Mouse (Mus musculus) embryonic facial prominence, embryonic 11.5 days (tissue): Measurements from ENCODE around the gene Tmem106c. TPM values are rescaled to one million over a fixed set of nuclear protein-coding genes. Genes with fewer than 3 reads are reported as not detected.

Experiments used
- ATAC-seq: fragments of 200-750 bp; cut with Nextera tagmentation; replicated peaks from 2 replicates; pipeline ENCODE4 v1.8.0; 2017; ENCODE audit warnings: low read depth; ENCODE audit not compliant: insufficient number of reproducible peaks, low FRiP score, low TSS enrichment
- DNase-seq: peaks from one replicate; pipeline ENCODE4 v3.0.0-alpha.2; 2015; ENCODE audit warnings: low spot score
- H3K27ac ChIP-seq: fragments of 300-500 bp; sonication (generic); replicated peaks from 2 replicates; pipeline ENCODE4 v1.5.1; 2014; ENCODE audit warnings: mild to moderate bottlenecking, low read depth, low read length, control low read depth
- H3K27me3 ChIP-seq: fragments of 300-500 bp; sonication (generic); 2 replicates; pipeline ENCODE4 v1.6.1; 2014; ENCODE audit warnings: mild to moderate bottlenecking, low read length, moderate library complexity, mixed read lengths; ENCODE audit not compliant: control insufficient read depth, insufficient read depth
- H3K36me3 ChIP-seq: fragments of 300-500 bp; sonication (generic); replicated peaks from 2 replicates; pipeline ENCODE4 v1.6.1; 2014; ENCODE audit warnings: low read depth, mild to moderate bottlenecking, low read length, moderate library complexity, mixed read lengths; ENCODE audit not compliant: control insufficient read depth, insufficient read depth
- H3K4me1 ChIP-seq: fragments of 300-500 bp; sonication (generic); 2 replicates; pipeline ENCODE4 v1.6.1; 2014; ENCODE audit warnings: low read length, mixed read lengths; ENCODE audit not compliant: control insufficient read depth, insufficient read depth
- H3K4me2 ChIP-seq: fragments of 300-500 bp; sonication (generic); 2 replicates; pipeline ENCODE4 v1.6.1; 2014; ENCODE audit warnings: low read depth, mild to moderate bottlenecking, control low read depth, low read length, moderate library complexity
- H3K4me3 ChIP-seq: fragments of 300-500 bp; sonication (generic); 2 replicates; pipeline ENCODE4 v1.5.1; 2014; ENCODE audit warnings: low read depth, low read length, control low read depth
- H3K9ac ChIP-seq: fragments of 300-500 bp; sonication (generic); replicated peaks from 2 replicates; pipeline ENCODE4 v1.6.1; 2014; ENCODE audit warnings: mild to moderate bottlenecking, control low read depth, low read length
- H3K9me3 ChIP-seq: fragments of 300-500 bp; sonication (generic); replicated peaks from 2 replicates; pipeline ENCODE4 v1.6.1; 2016; ENCODE audit warnings: mild to moderate bottlenecking, low read length, inconsistent platforms, mixed read lengths; ENCODE audit not compliant: control insufficient read depth
- WGBS: fragments of 180-500 bp; shearing (Covaris S2); extraction: QIAGEN DNeasy Blood & Tissue Kit; methylation state at CpG from one replicate; pipeline ENCODE4 v1.1.7; 2014; 5-methylcytosine and 5-hydroxymethylcytosine counted together
- polyA plus RNA-seq: library from polyadenylated mRNA; unstranded; fragments of >200 nt; fragmentation: Nextera tagmentation; extraction: Ambion mirVana; gene quantifications from 2 replicates; pipeline ENCODE4 v1.2.1, GENCODE M21; 2014

Gene Tmem106c
- polyA plus RNA-seq, 1 experiment from 2014 or later = 39.1 TPM

GRCm38 (mm10) chr15:97992712-97993286 is 28.8 kb downstream of the Tmem106c start:
- Histone ChIP-seq H3K4me3 (peak overlapping the region; percentile 6; the same call in 1 of the 2 replicates), H3K27ac (peak overlapping the region; percentile 96), H3K27me3 (no peaks in the 10 kb centered on the region), H3K9ac (peak overlapping the region; percentile 57), H3K4me2 (peak overlapping the region; percentile 25; the same call in 1 of the 2 replicates), H3K36me3 (peaks cover 26% of the 10 kb centered on the region), H3K9me3 (no peaks in the 10 kb centered on the region), H3K4me1 (peaks cover 32% of the 10 kb centered on the region)
- peak; percentile 96 for DNase-seq
- peak; percentile 90 for ATAC-seq
- WGBS = 3% methylated on average over 18 of the region's 18 CpGs

GRCm38 (mm10) chr15:97996716-97997256 is 32.8 kb downstream of the Tmem106c start:
- Histone ChIP-seq H3K4me2 (no peak overlapping the region; the same call in 1 of the 2 replicates), H3K27me3 (no peaks in the 10 kb centered on the region), H3K27ac (no peak overlapping the region), H3K4me3 (no peak overlapping the region), H3K9ac (no peak overlapping the region), H3K4me1 (peaks cover 18% of the 10 kb centered on the region), H3K36me3 (peaks cover 18% of the 10 kb centered on the region), H3K9me3 (no peaks in the 10 kb centered on the region)
- ATAC-seq (no peak), DNase-seq (no peak)
- WGBS = 88% methylated on average over 13 of the region's 13 CpGs

GRCm38 (mm10) chr15:97999546-97999945 is 35.5 kb downstream of the Tmem106c start:
- DNase-seq (no peak), ATAC-seq (no peak)
- H3K27ac ChIP-seq = no peak overlapping the region
- H3K4me1 ChIP-seq = peaks cover 8% of the 10 kb centered on the region
- H3K36me3 ChIP-seq = peaks cover 16% of the 10 kb centered on the region
- H3K4me2 ChIP-seq = no peak overlapping the region
- peak overlapping the region; percentile 46; the same call in 1 of the 2 replicates for H3K9ac ChIP-seq
- H3K4me3 ChIP-seq = no peak overlapping the region
- H3K27me3 ChIP-seq = no peaks in the 10 kb centered on the region
- WGBS = 42% methylated on average over 13 of the region's 13 CpGs
- H3K9me3 ChIP-seq = no peaks in the 10 kb centered on the region

- Histone ChIP-seq H3K4me1 (peaks cover 8% of the 10 kb centered on the region), H3K9ac (peak overlapping the region; percentile 46; the same call in 1 of the 2 replicates), H3K36me3 (peaks cover 16% of the 10 kb centered on the region), H3K27ac (no peak overlapping the region), H3K4me3 (no peak overlapping the region), H3K4me2 (no peak overlapping the region), H3K9me3 (no peaks in the 10 kb centered on the region), H3K27me3 (no peaks in the 10 kb centered on the region)
- DNase-seq (no peak), ATAC-seq (no peak)
- 20% methylated on average over 7 of the region's 7 CpGs for WGBS
Observed at GRCm38 (mm10) chr15:97999991-98000390, 36.0 kb downstream of the Tmem106c start.

GRCm38 (mm10) chr15:98001321-98002112 is 37.5 kb downstream of the Tmem106c start:
- peak; percentile 19; the same call in 1 of the 2 replicates for ATAC-seq
- no peaks in the 10 kb centered on the region for H3K9me3 ChIP-seq
- whole genome bisulfite sequencing = under 1% methylated on average over 36 of the region's 37 CpGs

GRCm38 (mm10) chr15:98002113-98002990 is 38.4 kb downstream of the Tmem106c start:
- Histone ChIP-seq H3K9ac (peak overlapping the region; percentile 74), H3K27ac (peak overlapping the region; percentile 81), H3K4me2 (peak overlapping the region; percentile 75), H3K36me3 (peaks cover 5% of the 10 kb centered on the region), H3K4me1 (peaks cover 8% of the 10 kb centered on the region), H3K27me3 (no peaks in the 10 kb centered on the region; the same call in 1 of the 2 replicates), H3K9me3 (no peaks in the 10 kb centered on the region), H3K4me3 (peak overlapping the region; percentile 54)
- under 1% methylated on average over 41 of the region's 42 CpGs for WGBS
- ATAC-seq (peak; percentile 35), DNase-seq (peak; percentile 86)

More at GRCm38 (mm10) chr15:98001321-98002112, 37.5 kb downstream of the Tmem106c start:
- peak overlapping the region; percentile 54 for H3K4me3 ChIP-seq
- H3K36me3 ChIP-seq = peaks cover 7% of the 10 kb centered on the region
- H3K4me1 ChIP-seq = peaks cover 8% of the 10 kb centered on the region
- H3K27ac ChIP-seq = peak overlapping the region; percentile 81
- peak overlapping the region; percentile 75 for H3K4me2 ChIP-seq
- peak; percentile 76 for DNase-seq
- H3K9ac ChIP-seq = peak overlapping the region; percentile 74
- H3K27me3 ChIP-seq = no peaks in the 10 kb centered on the region; the same call in 1 of the 2 replicates

- H3K4me3 ChIP-seq = peak overlapping the region; percentile 54
- ATAC-seq (0 out of 2 replicates have a peak, but pooled peaks have one; percentile 3), DNase-seq (peak; percentile 82)
- H3K4me2 ChIP-seq = peak overlapping the region; percentile 75
- H3K36me3 ChIP-seq = no peaks in the 10 kb centered on the region
- H3K9ac ChIP-seq = peak overlapping the region; percentile 74
- no peaks in the 10 kb centered on the region; the same call in 1 of the 2 replicates for H3K27me3 ChIP-seq
- H3K27ac ChIP-seq = peak overlapping the region; percentile 81
- no peaks in the 10 kb centered on the region for H3K9me3 ChIP-seq
- H3K4me1 ChIP-seq = peaks cover 8% of the 10 kb centered on the region
- WGBS = under 1% methylated on average over 42 of the region's 42 CpGs
Observed at GRCm38 (mm10) chr15:98002991-98003821, 39.2 kb downstream of the Tmem106c start.
